14 mouse cellular contexts compared by ENCODE assay signal in the genomic region with DNA sequence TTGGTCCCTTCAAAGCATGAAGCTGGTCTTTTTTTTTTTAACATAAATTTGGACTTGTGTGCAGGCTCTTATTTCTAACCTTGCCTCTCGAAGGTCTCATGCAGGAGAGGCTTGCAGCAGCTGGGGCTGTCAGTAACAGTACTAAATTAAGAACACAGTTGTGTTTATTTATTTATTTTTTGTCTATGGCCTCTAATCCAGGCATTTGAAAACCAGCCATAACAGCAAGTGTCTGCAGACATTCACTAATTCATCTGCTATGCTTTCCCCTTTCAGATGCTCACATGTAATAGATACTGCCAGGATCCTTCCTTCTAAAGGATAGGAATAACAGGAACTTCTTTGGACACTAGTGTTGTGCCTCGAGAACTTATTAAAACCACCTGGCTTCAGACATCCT.
"Had no signal": no experiment of that assay in that cellular context is flagged by ENCODE, and none has a peak within 500 bp of the region (broad histone marks: within the 10 kb centered on the region; RNA-seq: fewer than 3 reads in every experiment).

No protein-coding gene starts in this region.

- H3K27ac ChIP-seq: kidney, postnatal 0 days; liver, embryonic 13.5 days; lung, embryonic 15.5 days; midbrain, embryonic 13.5 days; neural tube, embryonic 12.5 days had no signal

- H3K9me3 ChIP-seq: liver, embryonic 13.5 days; lung, embryonic 15.5 days; midbrain, embryonic 13.5 days; neural tube, embryonic 12.5 days had no signal

- H3K36me3 ChIP-seq: liver, embryonic 13.5 days; lung, embryonic 15.5 days; midbrain, embryonic 13.5 days; neural tube, embryonic 12.5 days had no signal

- H3K27me3 ChIP-seq: liver, embryonic 13.5 days; lung, embryonic 15.5 days; midbrain, embryonic 13.5 days; neural tube, embryonic 12.5 days had no signal

- DNase-seq: kidney, adult 8-10 months; kidney, postnatal 36 days; layer of hippocampus, adult 9-11 months; layer of hippocampus, postnatal 36 days; liver; liver, embryonic 13.5 days; liver, postnatal 0 days; right cerebral cortex, postnatal 25 days; thymus, postnatal 36 days had no signal

- H3K9ac ChIP-seq: liver, embryonic 13.5 days; liver, postnatal 0 days; lung, embryonic 15.5 days; midbrain, embryonic 13.5 days; neural tube, embryonic 12.5 days had no signal

- H3K4me2 ChIP-seq: liver, embryonic 13.5 days; lung, embryonic 15.5 days; midbrain, embryonic 13.5 days; neural tube, embryonic 12.5 days had no signal

- H3K4me3 ChIP-seq: liver, embryonic 13.5 days; lung, embryonic 15.5 days; midbrain, embryonic 13.5 days; neural tube, embryonic 12.5 days had no signal

- H3K4me1 ChIP-seq: liver, embryonic 13.5 days; lung, embryonic 15.5 days; midbrain, embryonic 13.5 days; neural tube, embryonic 12.5 days had no signal

- ATAC-seq: intestine, postnatal 0 days; liver, postnatal 0 days; midbrain, embryonic 13.5 days had no signal
